Mouse (Mus musculus): ENCODE results near the gene Ryr3.
"Not testable (repeated sequence)": the region's sequence is repeated elsewhere in the genome, so short reads cannot be mapped to it uniquely, and the experiment has no call there.

Ryr3 gene

GRCm38 (mm10) chr2:113104609-113105008 lies 112.3 kb downstream of the Ryr3 start:
- DNase-seq (ENCODE audit: low read depth, low spot score) = no peak

DNA sequence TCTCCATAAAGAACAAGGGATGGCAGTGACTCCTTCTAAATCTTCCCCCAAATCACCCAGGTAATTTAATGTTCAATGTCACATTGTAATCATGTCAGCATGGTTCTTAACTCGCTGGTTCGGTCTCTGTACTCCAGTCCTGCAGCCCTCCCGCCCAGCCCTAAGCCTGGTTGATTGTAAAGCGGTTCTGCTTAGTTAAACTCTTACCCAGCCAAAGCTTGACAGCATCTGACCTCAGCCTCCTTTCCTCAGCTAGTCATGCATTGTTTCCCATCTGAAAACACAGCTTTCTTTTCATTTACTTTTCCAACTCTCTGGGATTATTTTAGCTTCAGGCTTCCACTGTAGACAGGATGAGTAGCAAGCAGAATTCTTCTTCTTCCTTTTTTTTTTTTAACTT lies 121.7 kb downstream of the Ryr3 start:
- DNase-seq (ENCODE audit: low read depth, low spot score) = no peak

- no peak for DNase-seq (ENCODE audit: low read depth, low spot score)
Observed at GRCm38 (mm10) chr2:113094088-113094487, 122.8 kb downstream of the Ryr3 start.

DNA sequence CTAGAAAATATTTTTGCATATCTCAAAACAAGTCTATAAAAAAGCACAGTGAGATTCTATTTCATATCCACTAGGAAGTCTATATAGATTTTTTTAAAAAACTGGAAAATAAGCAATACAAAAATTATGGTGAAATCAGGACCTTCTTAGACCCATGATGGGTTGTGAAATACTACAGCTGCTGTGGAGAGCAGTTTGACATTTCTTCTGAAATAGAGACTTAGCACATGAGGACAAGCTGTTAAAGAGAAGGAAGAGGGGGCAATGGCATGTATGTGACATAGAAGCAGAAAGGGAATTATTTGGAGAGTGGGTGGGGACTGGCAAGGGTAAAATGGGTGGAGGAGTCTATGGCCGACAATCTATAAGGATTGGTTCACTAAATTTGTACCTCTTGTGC lies 124.1 kb downstream of the Ryr3 start:
- no peak for DNase-seq (ENCODE audit: low read depth, low spot score)

DNA sequence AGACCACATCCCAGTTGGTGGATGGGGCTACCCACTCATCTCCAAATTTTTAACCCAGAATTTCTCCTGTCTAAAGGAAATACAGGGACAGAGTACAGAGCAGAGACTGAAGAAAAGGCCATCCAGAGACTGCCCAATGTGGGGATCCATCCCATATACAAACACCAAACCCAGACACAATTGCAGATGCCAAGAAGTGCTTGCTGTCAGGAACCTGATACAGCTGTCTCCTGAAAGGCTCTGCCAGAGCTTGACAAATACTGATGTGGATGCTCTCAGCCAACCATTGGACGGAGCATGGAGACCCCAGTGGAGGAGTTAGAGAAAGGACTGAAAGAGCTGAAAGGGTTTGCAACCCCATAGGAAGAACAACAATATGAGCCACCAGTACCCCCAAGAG lies 125.6 kb downstream of the Ryr3 start:
- DNase-seq (ENCODE audit: low read depth, low spot score) = not testable (repeated sequence)

DNA sequence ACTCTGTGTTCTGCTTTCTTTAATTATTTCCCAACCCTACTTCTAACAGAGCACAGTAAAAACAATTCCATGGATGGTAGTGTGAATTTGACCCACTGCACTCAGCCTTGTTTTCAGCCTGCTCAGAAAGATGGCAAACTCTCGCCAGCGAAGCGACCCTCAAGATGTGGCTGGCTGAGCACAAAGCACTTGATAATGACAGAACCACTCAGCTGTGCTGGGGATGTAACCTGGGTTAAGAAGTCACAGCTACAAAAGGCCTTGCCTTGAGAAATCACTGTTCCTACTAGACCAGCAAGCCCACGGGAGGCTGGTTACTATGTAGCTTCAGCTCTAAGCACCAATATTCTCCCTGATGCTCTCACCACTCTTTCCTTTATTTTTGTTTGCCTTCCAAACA lies 140.5 kb downstream of the Ryr3 start:
- no peak for DNase-seq (ENCODE audit: low read depth, low spot score)

GRCm38 (mm10) chr2:113059367-113059766 lies 157.5 kb downstream of the Ryr3 start:
- DNase-seq (ENCODE audit: low read depth, low spot score) = no peak

DNA sequence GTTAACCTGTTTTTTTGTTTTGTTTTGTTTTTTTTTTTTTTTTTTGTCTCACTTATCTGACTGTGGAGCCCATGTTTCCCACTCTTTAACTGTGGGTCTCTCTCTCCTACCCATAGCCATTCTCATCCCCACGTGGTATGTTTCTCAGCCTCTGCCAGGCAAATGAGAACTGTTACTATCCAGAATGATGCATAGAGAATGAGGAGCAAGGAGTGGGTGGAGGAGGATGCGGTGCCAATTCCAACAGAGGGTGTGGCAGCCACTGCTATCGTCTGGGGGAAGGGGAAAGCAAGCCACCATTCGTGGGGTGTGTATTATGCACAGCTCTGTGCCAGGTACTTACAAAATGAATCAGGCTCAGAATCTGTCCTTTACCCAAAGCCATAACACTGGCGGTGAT lies 158.0 kb downstream of the Ryr3 start:
- DNase-seq (ENCODE audit: low read depth, low spot score) = no peak

DNA sequence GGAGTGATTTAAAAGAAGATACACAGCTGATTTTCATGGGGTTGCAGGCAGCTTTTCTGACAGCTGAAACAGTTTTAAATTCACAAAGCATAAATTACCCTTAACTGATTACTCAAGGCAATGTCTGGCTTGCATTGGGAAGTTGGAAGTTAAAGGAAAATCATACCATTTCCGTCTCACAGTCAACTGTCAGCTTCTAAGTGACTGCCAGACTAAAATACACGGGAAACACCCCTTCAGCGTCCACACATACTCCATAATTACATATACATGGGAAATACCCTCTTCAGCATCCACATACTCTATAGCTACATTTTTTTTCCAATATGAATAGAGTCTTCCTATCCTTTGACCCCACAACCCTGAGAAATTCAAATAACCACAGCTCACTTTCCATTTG lies 158.8 kb downstream of the Ryr3 start:
- DNase-seq (ENCODE audit: low read depth, low spot score) = no peak

DNA sequence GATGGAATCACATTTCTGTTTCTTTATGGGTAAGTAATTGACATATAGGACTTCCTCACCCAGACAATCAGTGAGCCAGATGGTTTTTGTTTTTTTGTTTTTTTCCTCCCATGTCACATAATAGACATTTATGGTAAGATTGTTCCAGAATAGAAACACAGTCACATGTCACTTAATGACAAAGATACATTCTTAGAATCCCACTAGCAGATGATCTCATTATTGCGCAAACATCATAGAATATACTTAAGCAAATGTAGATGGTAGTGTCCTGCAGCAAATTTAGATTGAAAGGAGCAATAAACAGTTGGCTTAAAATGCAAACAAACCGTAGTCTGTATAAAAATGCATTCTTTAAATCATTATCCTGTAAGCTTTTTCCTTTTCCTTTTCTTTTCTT lies 161.3 kb downstream of the Ryr3 start:
- no peak for DNase-seq (ENCODE audit: low read depth, low spot score)

- DNase-seq (ENCODE audit: low read depth, low spot score) = no peak
Observed at GRCm38 (mm10) chr2:113049831-113050230, 167.1 kb downstream of the Ryr3 start.

DNA sequence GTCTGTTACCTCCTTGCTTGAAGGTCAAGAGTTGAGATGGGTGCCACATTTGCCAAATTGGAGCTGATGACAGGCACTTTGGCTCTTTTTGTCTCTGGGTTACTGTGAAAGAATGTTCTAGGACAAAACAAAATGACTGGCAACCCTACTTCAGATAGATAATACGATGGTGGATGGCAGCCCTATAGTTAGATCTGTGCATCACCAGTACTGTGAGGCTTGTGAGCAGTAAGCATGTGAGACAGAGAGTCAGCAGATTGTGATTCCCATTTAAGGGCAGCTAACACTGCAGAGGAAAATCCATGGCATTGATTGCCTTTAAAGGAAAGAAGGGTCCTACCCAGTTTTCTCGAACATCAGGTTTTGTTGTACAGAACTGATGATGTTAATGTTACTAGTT lies 180.3 kb downstream of the Ryr3 start:
- DNase-seq (ENCODE audit: low read depth, low spot score) = no peak

- DNase-seq (ENCODE audit: low read depth, low spot score) = no peak
Observed at GRCm38 (mm10) chr2:113030689-113031088, 186.2 kb downstream of the Ryr3 start.

- no peak for DNase-seq (ENCODE audit: low read depth, low spot score)
Observed at GRCm38 (mm10) chr2:113019896-113020295, 197.0 kb downstream of the Ryr3 start.

DNA sequence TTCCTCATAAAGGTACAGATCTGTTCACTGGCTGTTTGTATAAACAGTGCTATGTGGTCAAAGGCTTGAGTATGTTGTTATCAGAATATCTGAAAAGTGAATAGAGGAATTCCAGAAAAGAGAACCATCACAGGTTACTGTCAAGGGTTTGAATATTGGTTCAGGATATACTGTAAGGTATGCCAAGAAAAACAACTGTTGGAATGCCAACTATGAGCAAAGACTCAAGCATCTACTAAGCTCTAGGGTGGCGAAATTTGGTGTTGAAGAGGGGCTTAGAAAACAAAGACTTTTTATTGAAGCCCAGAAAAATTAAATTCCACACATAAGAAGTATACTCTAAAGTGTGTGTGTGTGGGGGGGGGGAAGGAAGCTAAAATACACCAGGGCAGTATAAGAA lies 198.6 kb downstream of the Ryr3 start:
- DNase-seq (ENCODE audit: low read depth, low spot score) = no peak

DNA sequence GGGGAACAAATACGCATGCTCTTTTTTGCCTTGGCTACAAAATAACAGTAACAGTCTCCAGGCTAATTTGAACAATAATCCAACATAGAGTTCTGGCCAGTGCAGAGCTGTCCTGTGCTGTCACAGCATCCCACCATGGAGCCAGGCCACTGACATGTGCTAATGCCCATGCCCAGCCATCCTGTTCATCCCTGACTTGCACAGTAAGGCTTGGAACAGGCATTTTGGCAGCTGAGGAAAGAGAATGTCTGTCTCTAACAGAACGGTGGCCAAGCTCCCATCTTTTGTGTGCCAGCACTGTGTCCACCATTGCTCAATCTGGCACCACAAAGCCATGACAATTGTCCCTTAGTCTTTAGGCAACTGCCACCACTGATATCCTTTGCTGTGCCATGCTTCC lies 200.7 kb downstream of the Ryr3 start:
- DNase-seq (ENCODE audit: low read depth, low spot score) = no peak

DNA sequence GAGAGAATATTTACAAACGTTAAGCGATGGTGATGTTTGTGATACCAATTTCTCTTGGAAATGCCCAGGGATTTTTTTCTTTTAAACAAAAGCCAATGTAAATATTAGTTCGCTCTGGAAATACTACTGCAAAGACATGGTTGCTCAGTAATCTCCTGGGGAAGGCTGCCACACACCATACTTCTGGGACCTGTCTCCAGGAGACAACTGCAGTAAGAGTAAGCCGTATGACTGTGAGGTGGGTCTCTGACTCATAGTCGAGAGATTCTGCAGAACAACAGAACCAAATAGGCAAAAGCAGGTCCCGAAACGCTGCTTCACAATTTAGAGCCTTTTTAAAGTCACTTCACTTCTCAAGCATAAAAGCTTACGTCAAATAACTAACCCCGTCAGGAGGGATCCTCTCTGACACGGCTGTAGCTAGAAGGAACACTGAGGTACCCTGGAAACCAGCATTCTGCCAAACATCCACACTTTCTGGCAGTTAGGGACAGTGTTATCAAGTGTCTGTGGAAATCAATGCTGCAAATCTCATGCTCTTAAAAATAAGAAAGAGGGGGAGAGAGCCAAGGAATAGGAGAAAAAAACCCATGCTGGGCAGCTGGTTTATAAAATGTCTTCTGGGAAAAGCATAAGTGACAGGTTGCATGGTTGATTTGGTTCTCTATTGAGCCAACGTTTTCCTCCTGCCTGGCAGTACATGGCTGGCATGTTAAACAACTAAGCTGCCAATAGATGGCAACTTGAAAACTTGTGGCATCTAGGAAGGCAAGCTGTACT lies 207.7 kb downstream of the Ryr3 start:
- DNase-seq (ENCODE audit: low read depth, low spot score) = no peak

DNA sequence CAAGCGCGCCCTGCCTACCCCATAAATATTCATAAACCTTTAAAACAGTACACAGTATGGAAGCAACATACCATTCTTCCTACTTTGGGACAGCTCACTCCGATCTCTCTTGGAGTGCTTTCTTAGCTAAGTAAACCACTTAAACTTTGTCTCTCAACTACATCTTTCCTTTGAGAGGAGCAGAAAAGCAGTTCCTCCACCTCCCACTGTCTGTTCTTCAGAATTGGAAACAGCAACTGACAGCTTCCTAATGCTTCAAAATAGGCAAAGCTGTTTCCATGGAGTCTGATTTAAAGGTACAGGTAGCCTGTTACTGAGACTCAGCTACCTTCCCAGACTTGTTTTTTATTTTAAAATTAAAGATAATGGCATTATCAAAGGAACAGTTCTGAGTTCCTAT lies 218.4 kb downstream of the Ryr3 start:
- no peak for DNase-seq (ENCODE audit: low read depth, low spot score)

- no peak for DNase-seq (ENCODE audit: low read depth, low spot score)
Observed at GRCm38 (mm10) chr2:112982908-112983510, 233.9 kb downstream of the Ryr3 start.

- no peak for DNase-seq (ENCODE audit: low read depth, low spot score)
Observed at GRCm38 (mm10) chr2:112966807-112967625, 249.9 kb downstream of the Ryr3 start.

GRCm38 (mm10) chr2:112948931-112949330 lies 268.0 kb downstream of the Ryr3 start:
- DNase-seq (ENCODE audit: low read depth, low spot score) = no peak

DNA sequence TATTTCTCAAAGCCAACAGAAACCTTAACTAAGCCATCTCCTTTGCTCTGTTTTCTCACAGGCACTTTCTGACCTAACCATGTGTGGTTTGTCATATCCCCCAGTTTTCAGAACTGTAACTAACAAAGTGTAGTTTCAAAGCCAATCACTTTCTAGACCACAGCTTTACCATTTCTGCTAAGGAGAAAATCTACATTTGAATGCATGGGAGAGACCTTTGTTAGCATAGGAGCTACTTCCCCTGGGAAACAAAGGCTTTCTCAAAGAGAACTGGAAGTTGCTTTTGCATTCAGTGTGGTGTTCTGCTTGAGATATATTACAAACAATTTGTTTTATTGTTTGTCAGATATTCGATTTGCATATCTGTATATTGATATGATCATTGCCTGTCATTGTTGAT lies 285.1 kb downstream of the Ryr3 start:
- no peak for DNase-seq (ENCODE audit: low read depth, low spot score)

DNA sequence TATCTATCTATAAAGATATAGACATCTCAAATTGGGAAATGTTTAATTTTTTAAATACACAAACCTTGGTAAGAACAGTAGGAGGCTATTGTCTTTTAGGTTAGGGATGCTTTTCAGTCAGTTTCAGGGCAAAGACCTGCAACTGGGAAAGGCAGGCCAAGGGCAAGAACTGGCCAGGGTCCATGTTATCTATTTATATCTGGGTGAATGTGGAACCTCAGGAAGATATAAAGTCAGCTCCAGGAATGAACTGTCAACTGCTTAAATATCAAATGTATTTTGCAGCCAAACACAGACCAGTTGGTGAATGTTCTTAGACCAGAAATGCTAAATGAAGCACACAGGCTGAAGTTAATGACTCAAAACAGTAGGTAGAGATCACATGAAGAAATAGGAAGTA lies 303.1 kb downstream of the Ryr3 start:
- no peak for DNase-seq (ENCODE audit: low read depth, low spot score)

Data from CD4-positive, CD25-positive, alpha-beta regulatory T cell, adult 2 months (primary cell).